Mouse (Mus musculus) T-helper 2 cell (primary cell): ENCODE results near the gene Acvr1b.

Experiments used
- in situ Hi-C: fragments of 300-600 bp; cut with MboI, MseI; formaldehyde crosslinking; loops from one replicate; pipeline ENCODE4 v1.15.1; 2025; ENCODE audit warnings: high pct_unique_total_duplicates

The Acvr1b gene

GRCm38 (mm10) chr15:101196961-101197360, 23.1 kb downstream of the Acvr1b start:
- in situ Hi-C loops, result no loop called here

- in situ Hi-C loops, result no loop called here
Measured at GRCm38 (mm10) chr15:101197497-101198179, 23.8 kb downstream of the Acvr1b start.

GRCm38 (mm10) chr15:101198218-101198617, 24.4 kb downstream of the Acvr1b start:
- in situ Hi-C loops, result no loop called here

GRCm38 (mm10) chr15:101198850-101199249, 25.0 kb downstream of the Acvr1b start:
- in situ Hi-C loops, result no loop called here

- in situ Hi-C loops, result no loop called here
Measured at GRCm38 (mm10) chr15:101200777-101201295, 27.0 kb downstream of the Acvr1b start.

- in situ Hi-C loops, result no loop called here
Measured at GRCm38 (mm10) chr15:101201414-101201813, 27.5 kb downstream of the Acvr1b start.

GRCm38 (mm10) chr15:101203673-101204072, 29.8 kb downstream of the Acvr1b start:
- in situ Hi-C loops, result no loop called here

GRCm38 (mm10) chr15:101204781-101205180, 30.9 kb downstream of the Acvr1b start:
- in situ Hi-C loops, result no loop called here

GRCm38 (mm10) chr15:101210228-101210627, 36.4 kb downstream of the Acvr1b start:
- in situ Hi-C loops, result loop anchor here (10.0 kb wide), 1 partner anchor 555 kb away; no protein-coding TSS in a partner anchor

- in situ Hi-C loops, result loop anchor here (10.0 kb wide), 1 partner anchor 554 kb away; no protein-coding TSS in a partner anchor
Measured at GRCm38 (mm10) chr15:101210998-101211613, 37.2 kb downstream of the Acvr1b start.

GRCm38 (mm10) chr15:101212435-101212834, 38.6 kb downstream of the Acvr1b start:
- in situ Hi-C loops, result loop anchor here (10.0 kb wide), 1 partner anchor 552 kb away; no protein-coding TSS in a partner anchor

- in situ Hi-C loops, result loop anchor here (10.0 kb wide), 1 partner anchor 550 kb away; no protein-coding TSS in a partner anchor
Measured at GRCm38 (mm10) chr15:101215136-101215535, 41.3 kb downstream of the Acvr1b start.

GRCm38 (mm10) chr15:101216036-101216435, 42.2 kb downstream of the Acvr1b start:
- in situ Hi-C loops, result loop anchor here (10.0 kb wide), 1 partner anchor 549 kb away; no protein-coding TSS in a partner anchor

- in situ Hi-C loops, result no loop called here
Measured at GRCm38 (mm10) chr15:101220905-101221297, 47.0 kb downstream of the Acvr1b start.

- in situ Hi-C loops, result no loop called here
Measured at GRCm38 (mm10) chr15:101221298-101222104, 47.6 kb downstream of the Acvr1b start.

- in situ Hi-C loops, result no loop called here
Measured at GRCm38 (mm10) chr15:101222897-101223482, 49.1 kb downstream of the Acvr1b start.

GRCm38 (mm10) chr15:101223596-101223995, 49.7 kb downstream of the Acvr1b start:
- in situ Hi-C loops, result no loop called here

- in situ Hi-C loops, result no loop called here
Measured at GRCm38 (mm10) chr15:101224006-101224906, 50.4 kb downstream of the Acvr1b start, which contains the start of gene Grasp. Gene Grasp (plus strand): TSS chr15:101224188.

- in situ Hi-C loops, result no loop called here
Measured at GRCm38 (mm10) chr15:101224977-101225376, 51.1 kb downstream of the Acvr1b start.

- in situ Hi-C loops, result no loop called here
Measured at GRCm38 (mm10) chr15:101227971-101228370, 54.1 kb downstream of the Acvr1b start.
